Mouse (Mus musculus) small intestine, adult 2 months (tissue): ENCODE data around the gene Pigx. TPM values are rescaled to one million over a fixed set of nuclear protein-coding genes. Genes with fewer than 3 reads are reported as not detected.

ENCODE experiments used
- H3K27ac ChIP-seq: fragments of 200-500 bp; 2 replicates; pipeline ENCODE4 v1.5.1; 2012; ENCODE audit warnings: low read depth, low read length, control low read depth, inconsistent platforms; ENCODE audit not compliant: insufficient read depth
- H3K27me3 ChIP-seq: fragments of 200-500 bp; 2 replicates; pipeline ENCODE4 v1.6.1; 2012; ENCODE audit warnings: mild to moderate bottlenecking, moderate library complexity, low read length, inconsistent platforms; ENCODE audit not compliant: control insufficient read depth, insufficient read depth
- H3K36me3 ChIP-seq: fragments of 200-500 bp; 2 replicates; pipeline ENCODE4 v1.6.1; 2012; ENCODE audit warnings: mild to moderate bottlenecking, low read length, control low read depth, inconsistent platforms; ENCODE audit not compliant: control insufficient read depth, insufficient read depth
- H3K4me1 ChIP-seq: fragments of 200-500 bp; 2 replicates; pipeline ENCODE4 v1.6.1; 2012; ENCODE audit warnings: low read length, inconsistent platforms, mixed read lengths; ENCODE audit not compliant: control insufficient read depth, insufficient read depth, insufficient read length
- H3K4me3 ChIP-seq: fragments of 200-500 bp; 2 replicates; pipeline ENCODE4 v1.5.1; 2012; ENCODE audit warnings: low read depth, mild to moderate bottlenecking, control low read depth, inconsistent platforms, low read length, moderate library complexity
- CTCF ChIP-seq: fragments of 200-500 bp; IDR thresholded peaks from 2 replicates; pipeline ENCODE4 v1.5.1; 2012; ENCODE audit warnings: low read depth, mild to moderate bottlenecking, control low read depth, inconsistent platforms, low read length, moderate library complexity, mixed read lengths; ENCODE audit not compliant: insufficient replicate concordance, insufficient read length; ENCODE audit errors: extremely low read depth
- POLR2A ChIP-seq: fragments of 200-500 bp; IDR thresholded peaks from 2 replicates; pipeline ENCODE4 v1.6.1; 2012; ENCODE audit warnings: low read depth, mild to moderate bottlenecking, control low read depth, inconsistent platforms, low read length, moderate library complexity
- WGBS: fragments of 180-500 bp; shearing (Covaris S2); methylation state at CpG from one replicate; pipeline ENCODE4 v1.1.7; 2018; 5-methylcytosine and 5-hydroxymethylcytosine counted together
- polyA plus RNA-seq: library from polyadenylated mRNA; depleted of rRNA; stranded (reverse); fragments of >200 nt; gene quantifications from 2 replicates; pipeline ENCODE4 v1.2.3, GENCODE M21; 2012

The Pigx gene
- polyA plus RNA-seq, 1 experiment, result 32.5 TPM

- peak overlapping the region; percentile 17 for H3K27ac ChIP-seq
- H3K4me1 ChIP-seq, result peaks cover 2% of the 10 kb centered on the region; the same call in 1 of the 2 replicates
- peak overlapping the region; percentile 55 for H3K4me3 ChIP-seq
- TF ChIP-seq CTCF, result no peak
- no peak for TF ChIP-seq POLR2A
- 51% methylated on average over 16 of the region's 16 CpGs for WGBS
- H3K27me3 ChIP-seq, result no peaks in the 10 kb centered on the region
- H3K36me3 ChIP-seq, result no peaks in the 10 kb centered on the region
These were observed 30.8 kb upstream of the Pigx start for GRCm38 (mm10) chr16:32130190-32130826.

- peak overlapping the region; percentile 17 for H3K27ac ChIP-seq
- 61% methylated on average over 20 of the region's 20 CpGs for WGBS
These were observed 30.1 kb upstream of the Pigx start for GRCm38 (mm10) chr16:32129449-32130189.

GRCm38 (mm10) chr16:32127046-32127445 lies 27.5 kb upstream of the Pigx start:
- Histone ChIP-seq H3K27me3 (no peaks in the 10 kb centered on the region), H3K4me3 (no peak overlapping the region), H3K27ac (no peak overlapping the region), H3K36me3 (no peaks in the 10 kb centered on the region), H3K4me1 (peaks cover 2% of the 10 kb centered on the region; the same call in 1 of the 2 replicates)
- TF ChIP-seq CTCF (no peak), POLR2A (no peak)
- 79% methylated on average over 4 of the region's 4 CpGs for whole genome bisulfite sequencing

More at GRCm38 (mm10) chr16:32129449-32130189, 30.1 kb upstream of the Pigx start:
- no peak for TF ChIP-seq CTCF
- no peak for TF ChIP-seq POLR2A
- H3K27me3 ChIP-seq, result no peaks in the 10 kb centered on the region
- peaks cover 2% of the 10 kb centered on the region; the same call in 1 of the 2 replicates for H3K4me1 ChIP-seq
- H3K36me3 ChIP-seq, result no peaks in the 10 kb centered on the region
- H3K4me3 ChIP-seq, result peak overlapping the region; percentile 55

GRCm38 (mm10) chr16:32125364-32125763 lies 25.8 kb upstream of the Pigx start:
- TF ChIP-seq CTCF, result no peak
- no peak for TF ChIP-seq POLR2A
- Histone ChIP-seq H3K4me1 (peaks cover 2% of the 10 kb centered on the region; the same call in 1 of the 2 replicates), H3K36me3 (no peaks in the 10 kb centered on the region), H3K4me3 (no peak overlapping the region), H3K27me3 (no peaks in the 10 kb centered on the region), H3K27ac (no peak overlapping the region)
- 80% methylated on average over 3 of the region's 3 CpGs for WGBS

GRCm38 (mm10) chr16:32124444-32125335 lies 25.1 kb upstream of the Pigx start:
- Histone ChIP-seq H3K4me1 (peaks cover 2% of the 10 kb centered on the region; the same call in 1 of the 2 replicates), H3K27me3 (no peaks in the 10 kb centered on the region), H3K4me3 (no peak overlapping the region), H3K36me3 (no peaks in the 10 kb centered on the region), H3K27ac (peak overlapping the region; percentile 35; the same call in 1 of the 2 replicates)
- TF ChIP-seq CTCF (no peak), POLR2A (no peak)
- WGBS, result 57% methylated on average over 17 of the region's 17 CpGs

GRCm38 (mm10) chr16:32124020-32124419 lies 24.5 kb upstream of the Pigx start:
- TF ChIP-seq CTCF (no peak), POLR2A (no peak)
- H3K4me3 ChIP-seq, result no peak overlapping the region
- no peak overlapping the region for H3K27ac ChIP-seq
- H3K4me1 ChIP-seq, result no peaks in the 10 kb centered on the region
- H3K36me3 ChIP-seq, result no peaks in the 10 kb centered on the region
- WGBS, result 77% methylated on average over 7 of the region's 7 CpGs
- H3K27me3 ChIP-seq, result no peaks in the 10 kb centered on the region
